Mouse (Mus musculus) heart, embryonic 14.5 days (tissue): ENCODE results near the gene Gpr132. TPM values are rescaled to one million over a fixed set of nuclear protein-coding genes. Genes with fewer than 3 reads are reported as not detected.
"Not testable (repeated sequence)": the region's sequence is repeated elsewhere in the genome, so short reads cannot be mapped to it uniquely, and the experiment has no call there.

ENCODE experiments used
- ATAC-seq: fragments of 200-750 bp; cut with Nextera tagmentation; 2 replicates; pipeline ENCODE4 v1.8.0; 2017; ENCODE audit warnings: low read depth, moderate TSS enrichment; ENCODE audit not compliant: insufficient number of reproducible peaks, insufficient read depth, low FRiP score
- H3K27ac ChIP-seq, 2 experiments: fragments of 200-500 bp in 1 of 2; fragments of 300-500 bp in 1 of 2; sonication (generic) in 1 of 2; replicated peaks in 1 of 2; 2 replicates each; pipeline ENCODE4 v1.5.1; 2012 to 2014; ENCODE audit warnings: low read depth in 2 of 2, low read length in 2 of 2, control low read depth in 1 of 2, mild to moderate bottlenecking in 1 of 2, mixed read lengths in 1 of 2; ENCODE audit not compliant: control insufficient read depth in 1 of 2, insufficient read depth in 1 of 2
- H3K27me3 ChIP-seq: fragments of 300-500 bp; sonication (generic); 2 replicates; pipeline ENCODE4 v1.6.1; 2014; ENCODE audit warnings: mild to moderate bottlenecking, low read length, control low read depth; ENCODE audit not compliant: control insufficient read depth, insufficient read depth
- H3K36me3 ChIP-seq: fragments of 300-500 bp; sonication (generic); 2 replicates; pipeline ENCODE4 v1.6.1; 2014; ENCODE audit warnings: mild to moderate bottlenecking, control low read depth, low read length, mixed read lengths; ENCODE audit not compliant: control insufficient read depth, insufficient read depth
- H3K4me1 ChIP-seq, 2 experiments: fragments of 200-500 bp in 1 of 2; fragments of 300-500 bp in 1 of 2; sonication (generic) in 1 of 2; 2 replicates each; pipeline ENCODE4 v1.6.1; 2012 to 2014; ENCODE audit warnings: low read length in 2 of 2, control low read depth in 1 of 2, mixed read lengths in 1 of 2; ENCODE audit not compliant: control insufficient read depth in 2 of 2, insufficient read depth in 2 of 2
- H3K4me2 ChIP-seq: fragments of 300-500 bp; sonication (generic); 2 replicates; pipeline ENCODE4 v1.6.1; 2014; ENCODE audit warnings: mild to moderate bottlenecking, low read length
- H3K4me3 ChIP-seq, 2 experiments: fragments of 200-500 bp in 1 of 2; fragments of 300-500 bp in 1 of 2; sonication (generic) in 1 of 2; 2 replicates each; pipeline ENCODE4 v1.5.1; 2012 to 2014; ENCODE audit warnings: low read length in 2 of 2, mild to moderate bottlenecking in 2 of 2, control low read depth in 1 of 2, low read depth in 1 of 2, moderate library complexity in 1 of 2; ENCODE audit not compliant: control insufficient read depth in 1 of 2, insufficient read depth in 1 of 2
- H3K9ac ChIP-seq: fragments of 300-500 bp; sonication (generic); 2 replicates; pipeline ENCODE4 v1.6.1; 2014; ENCODE audit warnings: mild to moderate bottlenecking, low read length
- H3K9me3 ChIP-seq: fragments of 300-500 bp; sonication (generic); 2 replicates; pipeline ENCODE4 v1.6.1; 2016; ENCODE audit warnings: low read length, control low read depth; ENCODE audit not compliant: control insufficient read depth
- WGBS: fragments of 180-500 bp; shearing (Covaris S2); extraction: QIAGEN DNeasy Blood & Tissue Kit; methylation state at CpG from one replicate; pipeline ENCODE4 v1.1.7; 2014; 5-methylcytosine and 5-hydroxymethylcytosine counted together
- polyA plus RNA-seq: library from polyadenylated mRNA; unstranded; fragments of >200 nt; fragmentation: Nextera tagmentation; extraction: Ambion mirVana; gene quantifications from 2 replicates; pipeline ENCODE4 v1.2.1, GENCODE M21; 2014

The Gpr132 gene
- polyA plus RNA-seq, 1 experiment from 2014 or later = 0.08 TPM

DNA sequence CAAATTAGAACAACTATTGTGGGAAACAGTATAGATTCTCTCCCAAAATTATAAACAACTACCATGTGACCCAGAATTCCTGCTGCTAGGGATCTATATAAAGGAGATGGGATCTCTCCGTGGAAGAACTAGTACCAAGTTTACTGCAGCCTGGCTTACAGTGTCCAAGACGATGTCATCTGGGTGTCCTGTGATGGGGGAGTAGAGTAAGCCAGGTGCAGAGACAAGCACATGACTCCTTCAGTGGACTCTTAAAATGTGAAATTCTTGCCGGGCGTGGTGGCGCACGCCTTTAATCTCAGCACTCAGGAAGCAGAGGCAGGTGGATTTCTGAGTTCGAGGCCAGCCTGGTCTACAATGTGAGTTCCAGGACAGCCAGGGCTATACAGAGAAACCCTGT is 51.2 kb downstream of the Gpr132 start:
- ATAC-seq, H3K27ac ChIP-seq: not testable (repeated sequence)

DNA sequence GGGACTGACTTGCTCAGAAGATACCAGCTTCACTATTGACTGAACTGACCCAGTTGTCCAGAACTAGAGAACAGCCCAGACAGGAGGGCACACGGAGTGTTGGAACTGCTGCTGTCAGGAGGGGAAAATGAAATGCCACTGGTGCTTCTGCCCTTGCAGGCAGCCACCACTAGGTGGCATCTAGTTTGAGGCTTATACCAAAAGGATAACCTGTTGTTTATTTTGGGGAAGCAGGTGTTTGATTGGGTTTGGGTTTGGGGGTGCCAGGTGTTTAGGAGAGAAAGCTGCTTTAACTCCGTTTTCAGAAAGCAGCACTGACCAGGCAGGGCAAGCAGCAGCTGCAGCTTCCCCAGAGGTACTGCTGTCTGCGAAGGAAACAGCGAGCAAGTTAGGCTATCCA is 51.7 kb downstream of the Gpr132 start:
- ATAC-seq = no peak
- Histone ChIP-seq H3K9ac (peak overlapping the region; percentile 4; the same call in 1 of the 2 replicates), H3K4me3 (no peak overlapping the region), H3K9me3 (no peaks in the 10 kb centered on the region), H3K4me1 (peaks cover 14 to 23% of the 10 kb centered on the region in 2 experiments), H3K27me3 (no peaks in the 10 kb centered on the region), H3K4me2 (no peak overlapping the region), H3K27ac (no peak overlapping the region), H3K36me3 (peaks cover 77% of the 10 kb centered on the region)
- 57% methylated on average over 4 of the region's 4 CpGs for WGBS

More for the DNA sequence above, 51.2 kb downstream of the Gpr132 start:
- H3K4me3 ChIP-seq, H3K4me2 ChIP-seq, H3K9me3 ChIP-seq, H3K9ac ChIP-seq, H3K27me3 ChIP-seq: not testable (repeated sequence)
- 80% methylated on average over 7 of the region's 7 CpGs for WGBS
- H3K36me3 ChIP-seq = peaks cover 83% of the 10 kb centered on the region
- peaks cover 14 to 23% of the 10 kb centered on the region in 2 experiments for H3K4me1 ChIP-seq

DNA sequence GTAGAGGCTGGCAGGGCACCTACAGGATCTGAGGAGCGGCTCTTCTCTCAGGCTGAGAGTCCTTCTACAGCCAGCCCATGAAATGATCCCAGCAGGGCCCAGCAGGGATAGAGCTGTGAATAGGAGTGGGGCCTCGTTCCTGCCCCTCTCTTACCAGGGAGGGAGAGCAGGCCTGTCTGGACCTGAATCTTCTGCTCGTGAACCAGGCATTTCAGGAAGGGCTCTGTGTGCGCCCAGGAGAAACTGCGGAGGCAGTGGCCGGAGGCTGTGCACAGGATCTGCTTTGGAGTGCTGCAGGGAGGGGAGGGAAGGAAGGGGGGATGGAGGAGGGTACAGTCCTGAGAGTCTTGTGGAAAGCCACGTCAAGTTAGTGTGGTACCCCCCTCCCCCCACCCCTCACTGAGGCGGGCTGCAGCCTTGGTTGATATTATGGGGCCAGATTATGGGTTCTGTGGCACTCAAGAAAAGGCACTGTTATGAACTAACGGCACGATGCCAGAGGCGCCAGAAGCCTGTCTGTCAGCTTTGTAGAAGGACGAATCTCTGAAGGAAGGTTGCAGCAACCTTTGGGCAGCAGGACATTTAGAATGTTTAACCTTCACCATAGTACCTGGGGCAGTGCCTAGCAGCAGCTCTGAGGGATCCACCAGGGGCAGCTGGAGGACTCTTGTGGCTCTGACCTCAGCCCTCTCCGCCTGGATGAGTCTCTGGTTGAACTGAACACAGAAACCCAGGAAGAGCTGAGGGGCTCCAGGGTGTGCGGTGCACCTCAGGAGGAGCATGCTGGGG is 53.2 kb downstream of the Gpr132 start:
- ATAC-seq = no peak
- no peak overlapping the region for H3K4me3 ChIP-seq
- H3K4me1 ChIP-seq = peaks cover 21 to 26% of the 10 kb centered on the region in 2 experiments
- no peaks in the 10 kb centered on the region for H3K27me3 ChIP-seq
- WGBS = 70% methylated on average over 14 of the region's 14 CpGs
- no peak overlapping the region for H3K27ac ChIP-seq
- H3K36me3 ChIP-seq = peaks cover 64% of the 10 kb centered on the region
- H3K4me2 ChIP-seq = no peak overlapping the region
- no peak overlapping the region for H3K9ac ChIP-seq
- H3K9me3 ChIP-seq = no peaks in the 10 kb centered on the region

DNA sequence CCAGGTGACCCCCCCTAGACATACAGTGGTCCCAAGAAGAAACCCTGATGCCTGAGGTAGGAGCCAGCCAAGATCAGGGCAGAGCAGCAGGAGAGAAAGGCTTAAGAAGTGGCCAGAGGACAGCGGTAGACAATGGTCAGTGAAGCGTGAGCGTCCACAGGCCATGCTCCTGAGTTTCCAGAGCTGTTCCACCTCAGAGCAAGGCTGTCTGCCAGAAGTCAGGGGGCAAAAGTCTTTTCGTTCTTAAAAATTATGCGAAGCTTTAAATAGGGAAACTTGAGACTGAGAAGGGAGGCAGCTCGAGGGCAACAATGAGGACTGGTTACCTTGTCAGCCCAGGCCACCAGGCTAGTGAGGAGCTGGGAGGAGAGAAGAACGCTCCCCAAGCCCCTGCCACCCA is 54.7 kb downstream of the Gpr132 start:
- H3K27me3 ChIP-seq = no peaks in the 10 kb centered on the region
- no peak overlapping the region for H3K27ac ChIP-seq
- no peaks in the 10 kb centered on the region for H3K9me3 ChIP-seq
- H3K4me1 ChIP-seq = peaks cover 27 to 35% of the 10 kb centered on the region in 2 experiments
- WGBS = 95% methylated on average over 7 of the region's 7 CpGs
- H3K4me2 ChIP-seq = no peak overlapping the region
- no peak for ATAC-seq
- H3K9ac ChIP-seq = no peak overlapping the region
- H3K4me3 ChIP-seq = no peak overlapping the region
- H3K36me3 ChIP-seq = peaks cover 49% of the 10 kb centered on the region

DNA sequence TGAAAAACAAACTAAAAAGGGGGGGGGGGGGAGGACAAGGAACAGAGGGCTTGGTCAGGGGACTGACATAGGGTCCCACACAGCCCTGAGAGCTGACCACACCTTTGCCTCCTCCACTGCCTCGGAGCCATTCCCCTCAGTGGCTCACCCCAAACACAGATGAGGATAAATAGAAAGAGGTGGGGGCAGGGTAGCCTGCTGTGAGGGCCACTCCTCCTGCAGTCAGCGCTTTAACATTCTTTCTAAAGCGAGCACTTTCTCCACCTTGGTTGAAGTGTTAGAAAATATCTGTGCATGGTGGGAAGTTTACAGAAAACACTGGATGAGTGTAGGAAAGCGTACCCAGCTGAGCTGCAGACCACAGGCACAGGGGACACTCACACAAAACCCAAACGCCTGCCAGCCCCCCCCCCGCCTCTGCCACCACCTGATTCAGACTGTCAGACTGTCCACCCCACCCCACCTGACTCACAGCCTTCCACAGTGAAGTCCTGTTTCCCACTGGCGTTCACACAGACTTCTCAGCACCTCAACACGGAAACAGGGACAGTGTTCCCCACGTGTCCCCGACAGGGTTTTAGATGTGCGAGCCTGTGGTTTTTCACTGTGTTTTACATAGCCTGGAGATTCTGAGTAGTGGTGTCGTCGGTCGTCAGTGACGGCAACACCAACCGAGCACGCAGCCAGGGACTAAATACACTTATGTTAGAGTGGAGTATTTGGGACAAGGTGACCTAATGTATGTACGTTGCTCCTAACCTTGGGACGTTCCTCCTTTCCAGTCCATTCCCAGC is 57.7 kb downstream of the Gpr132 start:
- H3K36me3 ChIP-seq = peaks cover 22% of the 10 kb centered on the region
- peak overlapping the region; percentile 98 for H3K4me2 ChIP-seq
- no peaks in the 10 kb centered on the region for H3K9me3 ChIP-seq
- peak overlapping the region in 1 of 2 experiments; percentile 63; a peak in 2 of 4 replicates for H3K27ac ChIP-seq
- WGBS = 44% methylated on average over 19 of the region's 19 CpGs
- peak overlapping the region in 1 of 2 experiments; percentile 11; a peak in 1 of 4 replicates for H3K4me3 ChIP-seq
- H3K9ac ChIP-seq = peak overlapping the region; percentile 73
- no peaks in the 10 kb centered on the region; the same call in 1 of the 2 replicates for H3K27me3 ChIP-seq
- no peak for ATAC-seq
- H3K4me1 ChIP-seq = peaks cover 30 to 39% of the 10 kb centered on the region in 2 experiments

DNA sequence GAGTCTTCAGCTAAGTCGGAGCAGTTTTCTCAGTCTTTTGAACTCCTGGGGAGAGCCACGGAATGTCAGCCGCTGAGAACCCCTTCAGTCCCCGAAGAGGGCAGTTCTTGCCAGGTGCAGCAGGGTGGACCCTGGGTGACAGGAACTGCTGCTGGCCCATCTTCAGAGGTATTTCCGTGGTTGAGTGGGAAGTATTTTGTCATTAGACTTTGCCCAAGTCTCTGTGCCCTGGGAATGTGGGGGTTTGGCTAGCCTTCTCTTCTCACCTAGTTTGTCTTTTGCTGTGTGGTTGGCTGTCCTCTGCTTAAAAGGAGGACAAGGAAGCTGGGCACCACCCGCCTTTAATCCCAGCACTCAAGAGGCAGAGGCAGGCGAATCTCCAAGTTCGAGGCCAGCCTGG is 58.4 kb downstream of the Gpr132 start:
- Histone ChIP-seq H3K4me3 (peak overlapping the region; percentile 75 to 80), H3K9me3 (no peaks in the 10 kb centered on the region), H3K36me3 (peaks cover 15% of the 10 kb centered on the region), H3K27me3 (no peaks in the 10 kb centered on the region; the same call in 1 of the 2 replicates), H3K4me2 (peak overlapping the region; percentile 98), H3K27ac (peak overlapping the region in 1 of 2 experiments; percentile 56; a peak in 2 of 4 replicates), H3K9ac (peak overlapping the region; percentile 73), H3K4me1 (peaks cover 30 to 39% of the 10 kb centered on the region in 2 experiments)
- 12% methylated on average over 8 of the region's 8 CpGs for WGBS
- ATAC-seq = no peak

GRCm38 (mm10) chr12:112808587-112809364 is 59.3 kb downstream of the Gpr132 start, which contains the start of gene Clba1:
Gene Clba1, plus strand, starts transcription at chr12:112808937.
- Histone ChIP-seq H3K36me3 (peaks cover 7% of the 10 kb centered on the region), H3K9ac (peak within 1 kb of the TSS; percentile 73), H3K27me3 (no peaks in the 10 kb centered on the region; the same call in 1 of the 2 replicates), H3K9me3 (no peaks in the 10 kb centered on the region), H3K4me2 (peak within 1 kb of the TSS; percentile 98), H3K4me1 (peaks cover 30 to 42% of the 10 kb centered on the region in 2 experiments), H3K4me3 (peak within 1 kb of the TSS; percentile 75 to 80), H3K27ac (peak within 1 kb of the TSS; percentile 49 to 56; a peak in 3 of 4 replicates)
- WGBS = 2% methylated on average over 60 of the region's 64 CpGs
- peak; percentile 79 for ATAC-seq
